9 mouse cellular contexts compared by ENCODE assay signal in the genomic region with DNA sequence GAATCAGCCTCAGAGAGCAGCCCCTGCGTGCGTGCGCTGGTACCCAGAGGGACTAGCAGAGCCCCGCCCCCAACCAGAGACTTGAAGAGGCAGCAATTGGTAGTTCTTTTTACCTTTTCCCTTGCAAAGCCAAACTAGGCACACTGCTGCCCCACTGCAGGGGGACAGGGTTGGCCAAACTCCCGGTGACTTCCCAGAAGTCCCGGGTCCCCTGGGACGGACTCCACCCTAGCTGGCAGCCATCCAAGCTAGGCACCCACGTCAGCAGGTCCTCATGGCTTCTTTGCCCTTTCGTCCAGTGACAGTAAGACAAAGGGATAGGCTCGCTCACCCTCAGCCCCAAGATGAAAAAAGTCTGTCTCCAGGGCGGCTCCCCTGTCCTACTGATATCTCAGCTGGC. TPM values are rescaled to one million over a fixed set of nuclear protein-coding genes. Genes with fewer than 3 reads are reported as not detected.
DNase-seq lines count a peak whose midpoint lies in the region; ATAC-seq lines count a peak whose summit lies in the region.
"Had no signal": no experiment of that assay in that cellular context is flagged by ENCODE, and none has a peak within 500 bp of the region (broad histone marks: within the 10 kb centered on the region; RNA-seq: fewer than 3 reads in every experiment).

No protein-coding gene starts in this region.

- H3K27me3 ChIP-seq in liver, embryonic 12.5 days (replicated peaks), result peaks cover 54% of the 10 kb centered on the region

- no peak overlapping the region for H3K9ac ChIP-seq in liver, embryonic 12.5 days

- no peaks in the 10 kb centered on the region for H3K36me3 ChIP-seq in liver, embryonic 12.5 days

- ATAC-seq in liver, embryonic 12.5 days, result no peak
- ATAC-seq: hindbrain, postnatal 0 days had no signal

- no peak overlapping the region for H3K27ac ChIP-seq in liver, embryonic 12.5 days
- H3K27ac ChIP-seq: hindbrain, postnatal 0 days had no signal

- peaks cover 39% of the 10 kb centered on the region for H3K4me1 ChIP-seq in liver, embryonic 12.5 days

- no peaks in the 10 kb centered on the region for H3K9me3 ChIP-seq in liver, embryonic 12.5 days (replicated peaks)

- peak; percentile 19 for DNase-seq in liver
- DNase-seq in heart, adult 18-20 months, result peak; percentile 77 to 80
- DNase-seq in kidney, adult 8-10 months, result peak; percentile 44 to 52
- peak; percentile 48 to 73 for DNase-seq in lung, postnatal 4 days
- no peak for DNase-seq in retina, embryonic 14.5 days (ENCODE audit: low spot score)
- no peak for DNase-seq in spleen, postnatal 10 days (ENCODE audit: low spot score in 2 of 2)
- DNase-seq in thymus, adult 18-20 months, result no peak

- WGBS in liver, embryonic 12.5 days (ENCODE audit: insufficient replicate concordance), result 33% methylated on average over 11 of the region's 11 CpGs

- no peak overlapping the region for H3K4me2 ChIP-seq in liver, embryonic 12.5 days

- H3K4me3 ChIP-seq in liver, embryonic 12.5 days, result no peak overlapping the region

RNA-seq across cellular contexts. Expression of a gene that starts 29.9 kb away (rescaled TPM):
- polyA plus RNA-seq in liver, embryonic 12.5 days (2016; fragmentation: Nextera tagmentation; extraction: Ambion mirVana), result 0.08 and 0.26 TPM in 2 replicates
- total RNA-seq in heart, adult 18-20 months (2021), result 100 to 1,000 TPM; 237 to 244 TPM

RNA-seq across cellular contexts. Expression of a gene that starts 29.9 kb away (rescaled TPM):
- polyA plus RNA-seq in liver, embryonic 12.5 days (2016; fragmentation: Nextera tagmentation; extraction: Ambion mirVana), result 10.3 and 12.1 TPM in 2 replicates
- 10 to 100 TPM; 44.7 to 51.8 TPM for total RNA-seq in heart, adult 18-20 months (2021)

RNA-seq across cellular contexts. Expression of a gene that starts 48.7 kb away (rescaled TPM):
- polyA plus RNA-seq in liver, embryonic 12.5 days (2016; fragmentation: Nextera tagmentation; extraction: Ambion mirVana), result 259 and 265 TPM in 2 replicates
- total RNA-seq in heart, adult 18-20 months (2021), result 10 to 100 TPM; 58.6 to 66.5 TPM

Comparison
In these comparisons a context has a peak if more than half of its experiments do, and no peak if none do; other contexts are left out.
1. DNase-seq: peak in liver (single experiment), heart, adult 18-20 months (2 of 2), kidney, adult 8-10 months (2 of 2) and lung, postnatal 4 days (2 of 2); none in retina, embryonic 14.5 days (single experiment), spleen, postnatal 10 days (0 of 2) and thymus, adult 18-20 months (0 of 2).